Mouse (Mus musculus): ENCODE results near the gene Hsd17b13. TPM values are rescaled to one million over a fixed set of nuclear protein-coding genes. Genes with fewer than 3 reads are reported as not detected.

Gene Hsd17b13
- polyA plus RNA-seq, 1 experiment from 2014 or later: 4.6 TPM

DNA sequence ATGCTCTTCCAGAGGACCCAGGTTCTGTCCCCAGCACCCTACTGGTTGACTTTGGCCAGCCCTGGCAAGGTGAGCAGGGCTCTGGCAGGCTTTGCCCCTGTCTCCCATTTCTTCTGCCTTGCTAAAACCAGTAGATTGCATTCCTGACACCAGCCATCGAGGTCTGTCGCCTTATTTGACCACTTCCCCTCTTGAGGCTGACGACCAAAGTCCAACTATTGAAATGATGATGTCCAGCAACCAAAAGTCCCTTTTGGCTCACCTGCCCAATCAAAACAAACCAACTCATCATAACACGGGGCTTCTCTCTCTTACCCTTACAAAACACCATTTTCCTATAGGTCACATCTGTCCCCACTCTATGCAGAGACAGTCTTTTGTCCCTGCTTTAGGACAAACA is 64.1 kb downstream of the Hsd17b13 start:
- no peak for ATAC-seq (replicated peaks; ENCODE audit: low FRiP score, low TSS enrichment, low read depth)
- Histone ChIP-seq H3K9ac (ENCODE audit: low read length) (no peak overlapping the region), H3K9me3 (ENCODE audit: control insufficient read depth, low read length) (no peaks in the 10 kb centered on the region), H3K27ac (ENCODE audit: low read depth) (no peak overlapping the region), H3K36me3 (ENCODE audit: control insufficient read depth, insufficient read depth, low read length) (no peaks in the 10 kb centered on the region), H3K4me1 (replicated peaks; ENCODE audit: control insufficient read depth, insufficient read depth, low read length) (no peaks in the 10 kb centered on the region), H3K4me3 (ENCODE audit: low read depth, low read length) (no peak overlapping the region), H3K27me3 (replicated peaks; ENCODE audit: control insufficient read depth, insufficient read depth, low read length) (no peaks in the 10 kb centered on the region; the same call in 1 of the 2 replicates), H3K4me2 (ENCODE audit: low read length) (no peak overlapping the region)
- DNase-seq (ENCODE audit: low spot score): no peak
- 62% methylated on average over 4 of the region's 4 CpGs for WGBS

DNA sequence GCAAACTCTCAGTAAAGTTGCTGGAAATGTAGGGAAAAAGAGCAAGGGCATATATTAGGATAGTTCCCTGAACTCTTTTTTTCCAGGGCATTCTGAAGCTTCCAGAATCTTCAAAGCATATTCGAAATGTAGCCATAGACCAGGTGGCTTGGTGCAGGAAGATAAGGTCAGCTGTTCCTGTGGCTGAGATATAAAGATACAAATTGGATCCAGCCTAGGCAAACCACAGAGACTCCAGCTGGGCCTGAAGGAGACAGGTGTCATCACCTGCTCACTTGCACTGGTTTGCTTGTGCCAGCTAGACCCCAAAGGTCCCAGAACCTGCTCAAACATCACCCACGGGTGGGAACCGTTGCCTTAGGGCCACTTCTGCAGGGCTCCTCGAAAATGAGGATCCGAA is 65.7 kb downstream of the Hsd17b13 start:
- Histone ChIP-seq H3K27me3 (replicated peaks; ENCODE audit: control insufficient read depth, insufficient read depth, low read length) (no peaks in the 10 kb centered on the region; the same call in 1 of the 2 replicates), H3K4me1 (replicated peaks; ENCODE audit: control insufficient read depth, insufficient read depth, low read length) (no peaks in the 10 kb centered on the region), H3K9me3 (ENCODE audit: control insufficient read depth, low read length) (no peaks in the 10 kb centered on the region), H3K9ac (ENCODE audit: low read length) (no peak overlapping the region), H3K4me3 (ENCODE audit: low read depth, low read length) (no peak overlapping the region), H3K36me3 (ENCODE audit: control insufficient read depth, insufficient read depth, low read length) (no peaks in the 10 kb centered on the region), H3K4me2 (ENCODE audit: low read length) (peak overlapping the region; percentile 86), H3K27ac (ENCODE audit: low read depth) (no peak overlapping the region)
- DNase-seq (ENCODE audit: low spot score): no peak
- ATAC-seq (replicated peaks; ENCODE audit: low FRiP score, low TSS enrichment, low read depth): no peak
- 85% methylated on average over 5 of the region's 5 CpGs for WGBS

DNA sequence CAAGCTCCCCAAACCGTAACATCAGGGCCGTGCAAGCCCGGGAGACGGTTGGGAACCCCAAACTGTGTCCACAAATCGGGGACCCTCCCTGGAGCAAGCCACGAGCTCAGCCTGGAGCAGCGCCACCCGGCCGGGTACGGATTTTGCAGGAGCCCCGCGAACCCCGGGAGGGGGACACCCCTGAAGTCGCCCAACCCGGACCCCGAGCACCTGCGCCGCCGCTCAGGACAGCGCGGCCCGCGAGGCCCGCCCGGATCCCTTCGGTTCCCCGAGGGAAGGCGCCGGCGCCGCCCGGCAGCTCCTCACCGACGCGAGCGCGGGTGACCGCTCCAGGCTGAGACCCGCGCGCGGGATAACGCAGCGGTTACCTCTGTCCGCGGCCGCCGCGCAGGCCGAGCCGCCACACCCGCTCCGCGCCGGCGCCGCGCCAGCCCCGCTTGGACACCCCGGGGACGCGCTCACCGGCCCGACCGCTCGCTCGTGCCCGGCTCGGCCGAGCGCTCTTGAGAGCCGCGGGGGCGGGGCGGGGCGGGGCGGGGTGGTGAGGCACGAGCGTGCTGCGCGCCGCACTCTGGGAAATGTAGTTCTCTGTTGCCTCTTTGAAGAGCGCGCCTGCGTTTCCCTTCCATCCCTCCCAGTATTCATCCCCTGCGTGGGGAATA is 66.3 kb downstream of the Hsd17b13 start, which contains the start of gene Klhl8:
Gene Klhl8, minus strand, starts transcription at position 512 of the 662 bp plus-strand sequence.
- WGBS: under 1% methylated on average over 82 of the region's 86 CpGs
- DNase-seq (ENCODE audit: low spot score) (peak; percentile 87), ATAC-seq (replicated peaks; ENCODE audit: low FRiP score, low TSS enrichment, low read depth) (peak; percentile 93)
- H3K9me3 ChIP-seq (ENCODE audit: control insufficient read depth, low read length): no peaks in the 10 kb centered on the region
- H3K4me1 ChIP-seq (replicated peaks; ENCODE audit: control insufficient read depth, insufficient read depth, low read length): no peaks in the 10 kb centered on the region
- H3K27me3 ChIP-seq (replicated peaks; ENCODE audit: control insufficient read depth, insufficient read depth, low read length): no peaks in the 10 kb centered on the region; the same call in 1 of the 2 replicates
- H3K36me3 ChIP-seq (ENCODE audit: control insufficient read depth, insufficient read depth, low read length): no peaks in the 10 kb centered on the region
- peak within 1 kb of the TSS; percentile 86 for H3K4me2 ChIP-seq (ENCODE audit: low read length)
- no peak within 1 kb of the TSS for H3K27ac ChIP-seq (ENCODE audit: low read depth)
- peak within 1 kb of the TSS; percentile 58 for H3K4me3 ChIP-seq (ENCODE audit: low read depth, low read length)
- H3K9ac ChIP-seq (ENCODE audit: low read length): peak within 1 kb of the TSS; percentile 67

DNA sequence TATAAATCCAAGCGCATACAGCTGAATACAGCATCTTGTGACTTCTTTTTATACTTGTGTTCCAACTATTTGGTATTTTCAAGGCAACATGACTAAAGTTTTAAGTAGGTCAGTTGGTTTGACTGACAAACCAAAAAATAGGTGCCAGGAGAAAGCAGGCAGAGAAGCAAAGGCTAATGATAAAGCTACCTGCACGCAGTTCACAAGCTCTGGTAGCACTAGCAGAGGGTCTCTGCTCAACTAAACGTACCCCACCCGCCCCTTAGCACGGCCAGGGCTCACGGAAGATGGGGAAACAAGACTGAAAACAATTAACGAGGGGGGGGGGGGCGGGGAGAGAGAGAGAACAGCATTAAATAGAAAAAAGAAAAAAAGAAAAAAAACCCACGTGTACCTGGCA is 67.1 kb downstream of the Hsd17b13 start:
- H3K4me3 ChIP-seq (ENCODE audit: low read depth, low read length): peak overlapping the region; percentile 58
- no peaks in the 10 kb centered on the region; the same call in 1 of the 2 replicates for H3K27me3 ChIP-seq (replicated peaks; ENCODE audit: control insufficient read depth, insufficient read depth, low read length)
- 19% methylated on average over 8 of the region's 9 CpGs for WGBS
- no peaks in the 10 kb centered on the region for H3K4me1 ChIP-seq (replicated peaks; ENCODE audit: control insufficient read depth, insufficient read depth, low read length)
- no peak overlapping the region; the same call in 1 of the 2 replicates for H3K9ac ChIP-seq (ENCODE audit: low read length)
- ATAC-seq (replicated peaks; ENCODE audit: low FRiP score, low TSS enrichment, low read depth): no peak
- H3K9me3 ChIP-seq (ENCODE audit: control insufficient read depth, low read length): no peaks in the 10 kb centered on the region
- H3K27ac ChIP-seq (ENCODE audit: low read depth): no peak overlapping the region
- no peak for DNase-seq (ENCODE audit: low spot score)
- no peaks in the 10 kb centered on the region for H3K36me3 ChIP-seq (ENCODE audit: control insufficient read depth, insufficient read depth, low read length)
- H3K4me2 ChIP-seq (ENCODE audit: low read length): peak overlapping the region; percentile 86

DNA sequence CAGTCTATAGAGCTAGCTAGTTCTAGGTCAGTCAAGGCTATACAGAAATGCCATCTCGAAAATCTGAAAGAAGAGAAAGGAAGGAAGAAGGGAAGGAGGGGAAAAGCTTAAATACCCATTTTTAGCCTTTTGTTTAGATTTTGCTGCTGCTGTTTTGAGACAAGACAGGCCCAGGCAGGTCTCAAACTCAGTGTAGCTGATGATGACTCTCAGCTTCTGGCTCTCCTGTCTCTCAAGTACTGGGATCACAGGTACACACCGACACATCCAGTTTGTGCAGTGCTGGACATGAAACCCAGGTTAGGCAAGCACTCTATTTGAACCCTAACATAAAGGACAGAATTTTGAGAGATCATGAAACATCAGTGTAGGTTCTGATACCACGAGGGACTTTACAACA is 67.7 kb downstream of the Hsd17b13 start:
- no peaks in the 10 kb centered on the region for H3K9me3 ChIP-seq (ENCODE audit: control insufficient read depth, low read length)
- H3K9ac ChIP-seq (ENCODE audit: low read length): no peak overlapping the region
- no peak overlapping the region for H3K4me2 ChIP-seq (ENCODE audit: low read length)
- no peak overlapping the region for H3K4me3 ChIP-seq (ENCODE audit: low read depth, low read length)
- no peaks in the 10 kb centered on the region for H3K36me3 ChIP-seq (ENCODE audit: control insufficient read depth, insufficient read depth, low read length)
- H3K27me3 ChIP-seq (replicated peaks; ENCODE audit: control insufficient read depth, insufficient read depth, low read length): no peaks in the 10 kb centered on the region; the same call in 1 of the 2 replicates
- ATAC-seq (replicated peaks; ENCODE audit: low FRiP score, low TSS enrichment, low read depth) (no peak), DNase-seq (ENCODE audit: low spot score) (no peak)
- H3K4me1 ChIP-seq (replicated peaks; ENCODE audit: control insufficient read depth, insufficient read depth, low read length): no peaks in the 10 kb centered on the region
- 61% methylated on average over 3 of the region's 3 CpGs for WGBS
- no peak overlapping the region for H3K27ac ChIP-seq (ENCODE audit: low read depth)

DNA sequence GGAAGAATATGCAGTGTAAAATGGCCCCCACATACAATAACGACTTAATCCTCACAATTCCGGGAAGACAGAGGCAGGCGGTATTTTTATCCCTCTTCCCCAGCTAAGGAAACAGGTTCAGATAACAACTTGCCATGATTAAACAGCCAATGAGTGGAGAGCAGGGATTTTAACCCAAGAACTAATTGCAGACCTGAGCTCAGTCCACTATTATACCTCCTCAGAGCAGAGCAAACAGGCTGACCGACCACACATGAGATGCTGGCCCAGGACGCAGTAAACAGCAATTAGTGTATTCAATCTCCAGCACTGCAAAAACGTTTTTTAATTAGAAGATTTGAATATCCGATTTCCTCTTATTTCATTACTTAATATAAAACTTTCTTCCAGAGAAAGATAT is 68.4 kb downstream of the Hsd17b13 start:
- WGBS: 61% methylated on average over 7 of the region's 7 CpGs
- Histone ChIP-seq H3K9me3 (ENCODE audit: control insufficient read depth, low read length) (no peaks in the 10 kb centered on the region), H3K36me3 (ENCODE audit: control insufficient read depth, insufficient read depth, low read length) (no peaks in the 10 kb centered on the region), H3K4me3 (ENCODE audit: low read depth, low read length) (no peak overlapping the region), H3K4me2 (ENCODE audit: low read length) (no peak overlapping the region), H3K27me3 (replicated peaks; ENCODE audit: control insufficient read depth, insufficient read depth, low read length) (no peaks in the 10 kb centered on the region; the same call in 1 of the 2 replicates), H3K4me1 (replicated peaks; ENCODE audit: control insufficient read depth, insufficient read depth, low read length) (no peaks in the 10 kb centered on the region), H3K27ac (ENCODE audit: low read depth) (no peak overlapping the region), H3K9ac (ENCODE audit: low read length) (no peak overlapping the region)
- ATAC-seq (replicated peaks; ENCODE audit: low FRiP score, low TSS enrichment, low read depth): no peak
- no peak for DNase-seq (ENCODE audit: low spot score)

DNA sequence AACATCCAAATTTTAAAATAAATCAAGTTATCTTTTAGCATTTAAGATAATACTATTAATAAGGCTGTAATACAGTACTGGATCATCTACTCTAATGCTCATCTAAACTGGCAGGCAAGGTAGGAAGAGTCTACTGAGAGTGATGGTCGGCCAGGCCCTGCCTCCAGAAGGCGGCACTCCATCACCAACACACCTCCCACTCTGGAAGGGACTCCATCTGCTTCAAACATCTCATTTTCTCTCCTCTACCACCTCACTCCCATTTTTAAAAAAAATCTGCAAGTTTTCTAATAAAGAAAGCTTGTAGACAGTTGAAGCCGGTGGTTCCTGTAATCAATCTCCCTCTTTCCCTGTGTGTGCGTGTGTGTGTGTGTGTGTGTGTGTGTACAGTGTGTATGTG is 69.4 kb downstream of the Hsd17b13 start:
- H3K27ac ChIP-seq (ENCODE audit: low read depth): no peak overlapping the region
- no peak overlapping the region for H3K4me3 ChIP-seq (ENCODE audit: low read depth, low read length)
- ATAC-seq (replicated peaks; ENCODE audit: low FRiP score, low TSS enrichment, low read depth) (no peak), DNase-seq (ENCODE audit: low spot score) (no peak)
- H3K9me3 ChIP-seq (ENCODE audit: control insufficient read depth, low read length): no peaks in the 10 kb centered on the region
- WGBS: 85% methylated on average over 3 of the region's 4 CpGs
- H3K27me3 ChIP-seq (replicated peaks; ENCODE audit: control insufficient read depth, insufficient read depth, low read length): no peaks in the 10 kb centered on the region; the same call in 1 of the 2 replicates
- H3K36me3 ChIP-seq (ENCODE audit: control insufficient read depth, insufficient read depth, low read length): no peaks in the 10 kb centered on the region
- H3K4me2 ChIP-seq (ENCODE audit: low read length): no peak overlapping the region
- no peaks in the 10 kb centered on the region for H3K4me1 ChIP-seq (replicated peaks; ENCODE audit: control insufficient read depth, insufficient read depth, low read length)
- H3K9ac ChIP-seq (ENCODE audit: low read length): no peak overlapping the region

DNA sequence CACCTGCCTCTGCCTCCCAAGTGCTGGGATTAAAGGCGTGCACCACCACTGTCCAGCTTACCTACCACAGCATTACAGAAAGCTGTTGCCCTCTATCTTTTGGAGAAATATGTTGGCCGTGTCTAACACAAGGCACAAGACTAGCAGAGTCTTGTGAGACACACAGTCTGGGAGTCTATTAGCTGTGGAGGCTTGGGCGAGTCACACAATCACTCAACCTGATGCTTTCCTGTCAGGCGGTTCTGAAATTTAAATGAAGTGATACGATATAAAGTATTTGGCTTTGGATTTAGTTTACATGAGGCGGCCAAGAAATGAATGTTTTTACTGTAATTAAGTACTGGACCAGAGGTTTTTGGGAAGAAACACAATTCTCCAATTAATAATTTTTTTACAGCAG is 71.0 kb downstream of the Hsd17b13 start:
- H3K9ac ChIP-seq (ENCODE audit: low read length): no peak overlapping the region
- H3K4me2 ChIP-seq (ENCODE audit: low read length): no peak overlapping the region
- 88% methylated on average over 6 of the region's 6 CpGs for WGBS
- H3K36me3 ChIP-seq (ENCODE audit: control insufficient read depth, insufficient read depth, low read length): no peaks in the 10 kb centered on the region
- H3K27me3 ChIP-seq (replicated peaks; ENCODE audit: control insufficient read depth, insufficient read depth, low read length): no peaks in the 10 kb centered on the region
- H3K4me3 ChIP-seq (ENCODE audit: low read depth, low read length): no peak overlapping the region
- no peak for DNase-seq (ENCODE audit: low spot score)
- no peaks in the 10 kb centered on the region for H3K9me3 ChIP-seq (ENCODE audit: control insufficient read depth, low read length)
- ATAC-seq (replicated peaks; ENCODE audit: low FRiP score, low TSS enrichment, low read depth): no peak
- H3K4me1 ChIP-seq (replicated peaks; ENCODE audit: control insufficient read depth, insufficient read depth, low read length): no peaks in the 10 kb centered on the region
- H3K27ac ChIP-seq (ENCODE audit: low read depth): no peak overlapping the region
